17 mouse cellular contexts compared by ENCODE assay signal in the genomic region with DNA sequence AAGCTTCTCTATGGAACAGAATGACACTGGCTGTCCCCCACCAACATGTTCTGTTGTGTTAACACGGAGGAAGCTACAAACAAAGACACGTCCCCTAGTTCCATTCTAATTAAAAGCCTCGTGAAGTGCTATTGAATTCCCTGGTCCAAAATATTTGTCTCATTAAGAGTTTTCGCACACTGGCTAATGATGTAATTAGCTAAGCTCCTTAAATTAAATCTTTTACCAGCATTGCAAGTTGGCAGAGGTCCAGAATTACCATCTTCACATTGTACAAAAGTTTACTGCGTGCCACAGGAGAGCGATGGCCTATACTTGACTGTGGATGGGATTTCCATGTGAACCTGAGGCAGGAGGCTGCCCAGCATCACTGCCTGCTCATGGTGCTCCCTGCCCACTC. TPM values are rescaled to one million over a fixed set of nuclear protein-coding genes. Genes with fewer than 3 reads are reported as not detected.
"Had no signal": no experiment of that assay in that cellular context is flagged by ENCODE, and none has a peak within 500 bp of the region (broad histone marks: within the 10 kb centered on the region; RNA-seq: fewer than 3 reads in every experiment).

No protein-coding gene starts in this region.

- H3K9me3 ChIP-seq: liver, embryonic 13.5 days had no signal

- H3K27ac ChIP-seq: kidney, embryonic 15.5 days; limb, embryonic 12.5 days; liver, embryonic 13.5 days; lung, embryonic 15.5 days; macrophage; midbrain, embryonic 12.5 days had no signal

- H3K4me3 ChIP-seq: kidney, embryonic 15.5 days; limb, embryonic 12.5 days; liver, embryonic 13.5 days; lung, embryonic 15.5 days; midbrain, embryonic 12.5 days had no signal

- DNase-seq: kidney, adult 2 months; kidney, postnatal 14 days; layer of hippocampus, adult 9-11 months; liver; liver, embryonic 13.5 days; liver, postnatal 0 days; lung, postnatal 14 days; right cerebral cortex, adult 18-20 months; thymus, adult 18-20 months; thymus, postnatal 14 days had no signal

- H3K9ac ChIP-seq: kidney, embryonic 15.5 days; limb, embryonic 12.5 days; liver, embryonic 13.5 days; liver, postnatal 0 days; lung, embryonic 15.5 days; midbrain, embryonic 12.5 days had no signal

- H3K4me2 ChIP-seq: kidney, embryonic 15.5 days; limb, embryonic 12.5 days; liver, embryonic 13.5 days; lung, embryonic 15.5 days; midbrain, embryonic 12.5 days had no signal

- H3K4me1 ChIP-seq: liver, embryonic 13.5 days; megakaryocyte, embryonic 14.5 days had no signal

- ATAC-seq: intestine, embryonic 16.5 days; liver, postnatal 0 days had no signal

- H3K36me3 ChIP-seq: kidney, embryonic 15.5 days; limb, embryonic 12.5 days; liver, embryonic 13.5 days; lung, embryonic 15.5 days; midbrain, embryonic 12.5 days had no signal

RNA-seq across cellular contexts. Expression of gene Kcnk1, which starts 33.2 kb away (rescaled TPM):
- polyA plus RNA-seq: macrophage had no signal

RNA-seq across cellular contexts. Expression of gene Map3k21, which starts 51.5 kb away (rescaled TPM):
- polyA plus RNA-seq: macrophage had no signal
